Mouse (Mus musculus): ENCODE results near the gene Epc2.

DNA sequence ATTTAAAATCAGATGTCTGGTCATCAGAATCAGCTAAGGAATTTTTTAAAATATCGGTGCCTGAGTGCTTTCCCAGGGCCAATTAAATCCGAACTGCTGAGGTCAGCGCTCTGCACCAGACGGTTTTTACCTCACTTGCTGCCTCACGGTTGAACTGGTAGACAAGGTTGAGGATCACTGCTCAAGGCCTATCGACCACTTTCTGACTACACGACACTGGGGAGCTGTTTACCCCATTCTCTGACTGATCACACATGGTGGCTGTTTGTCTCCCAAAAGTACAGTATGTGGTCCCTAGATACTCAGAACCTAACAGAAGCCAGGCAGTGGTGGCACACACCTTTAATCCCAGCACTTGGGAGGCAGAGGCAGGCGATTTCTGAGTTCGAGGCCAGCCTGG lies 121.4 kb downstream of the Epc2 start:
- TF ChIP-seq CTCF (IDR thresholded peaks at IDR 0.05; ENCODE audit: control insufficient read depth, insufficient read depth, insufficient read length) (no peak), USF1 (IDR thresholded peaks at IDR 0.05; ENCODE audit: low read depth) (no peak), MYOD1 (IDR thresholded peaks at IDR 0.05; ENCODE audit: control insufficient read depth, insufficient read length, low read depth) (no peak)

Measured in C2C12 (cell line).